Mouse (Mus musculus) megakaryocyte, embryonic 14.5 days (primary cell): ENCODE data around the gene Dmkn.

Experiments
- FLI1 ChIP-seq: IDR thresholded peaks from 2 replicates; pipeline ENCODE4 v1.6.1; 2012; ENCODE audit warnings: low read length, inconsistent platforms, mixed read lengths
- GATA1 ChIP-seq: IDR thresholded peaks from 3 replicates; pipeline ENCODE4 v1.6.1; 2012; ENCODE audit warnings: mixed read lengths, low read length, inconsistent platforms, borderline replicate concordance

- TF ChIP-seq GATA1 (no peak), FLI1 (no peak)
These were observed 14.4 kb downstream of the Dmkn start for GRCm38 (mm10) chr7:30777911-30778310.
